Comparison of ENCODE assay signal across 11 mouse cellular contexts in genomic region chr8:122437708-122438331, GRCm38 (mm10). TPM values are rescaled to one million over a fixed set of nuclear protein-coding genes. Genes with fewer than 3 reads are reported as not detected.
A peak's percentile ranks its signal among the peaks of the same experiment; 100 is the strongest.
DNase-seq lines count a peak whose midpoint lies in the region; ATAC-seq and TF ChIP-seq lines count a peak whose summit lies in the region.
"Had no signal": no experiment of that assay in that cellular context is flagged by ENCODE, and none has a peak within 500 bp of the region (broad histone marks: within the 10 kb centered on the region; RNA-seq: fewer than 3 reads in every experiment).

No protein-coding gene starts in this region.

- H3K4me2 ChIP-seq in lung, embryonic 14.5 days = peak overlapping the region; percentile 16; the same call in 1 of the 2 replicates
- H3K4me2 ChIP-seq in liver, embryonic 12.5 days = no peak overlapping the region
- peak overlapping the region; percentile 15; the same call in 1 of the 2 replicates for H3K4me2 ChIP-seq in stomach, embryonic 16.5 days (ENCODE audit: low read depth, low read length)
- H3K4me2 ChIP-seq: hindbrain, embryonic 15.5 days had no signal

- TF ChIP-seq CTCF in lung, embryonic 14.5 days (IDR thresholded peaks at IDR 0.05; ENCODE audit: low read depth) = no peak
- no peak for TF ChIP-seq CTCF in layer of hippocampus, adult 2 months (conservative IDR thresholded peaks at IDR 0.05)

- 79% methylated on average over 13 of the region's 13 CpGs for WGBS in lung, embryonic 14.5 days
- WGBS in embryonic facial prominence, embryonic 10.5 days = 88% methylated on average over 13 of the region's 13 CpGs
- 77% methylated on average over 13 of the region's 13 CpGs for WGBS in liver, embryonic 12.5 days (ENCODE audit: insufficient replicate concordance)
- WGBS in stomach, embryonic 16.5 days = 80% methylated on average over 13 of the region's 13 CpGs

- H3K9me3 ChIP-seq in lung, embryonic 14.5 days (ENCODE audit: low read depth, low read length) = no peaks in the 10 kb centered on the region
- H3K9me3 ChIP-seq in embryonic facial prominence, embryonic 10.5 days = peaks cover 4% of the 10 kb centered on the region; the same call in 1 of the 2 replicates
- 0 out of 2 replicates have a peak, but pooled peaks cover 3% of the 10 kb centered on the region for H3K9me3 ChIP-seq in liver, embryonic 12.5 days (replicated peaks)
- H3K9me3 ChIP-seq in stomach, embryonic 16.5 days (replicated peaks; ENCODE audit: control insufficient read depth, low read length) = no peaks in the 10 kb centered on the region; the same call in 1 of the 2 replicates
- H3K9me3 ChIP-seq: hindbrain, embryonic 15.5 days had no signal

- H3K4me3 ChIP-seq in lung, embryonic 14.5 days (ENCODE audit: low read depth, low read length) = no peak overlapping the region
- no peak overlapping the region for H3K4me3 ChIP-seq in embryonic facial prominence, embryonic 10.5 days
- no peak overlapping the region for H3K4me3 ChIP-seq in liver, embryonic 12.5 days
- H3K4me3 ChIP-seq in stomach, embryonic 16.5 days (replicated peaks; ENCODE audit: low read length) = peak overlapping the region; percentile 8; the same call in 1 of the 2 replicates
- H3K4me3 ChIP-seq in layer of hippocampus, adult 2 months = no peak overlapping the region
- H3K4me3 ChIP-seq: hindbrain, embryonic 15.5 days had no signal

- DNase-seq in lung, embryonic 14.5 days = peak; percentile 50
- DNase-seq in lung, adult 18-20 months = no peak
- DNase-seq in embryonic facial prominence, embryonic 10.5 days (ENCODE audit: low spot score) = no peak
- DNase-seq in layer of hippocampus, postnatal 25 days (ENCODE audit: extremely low spot score in 1 of 2, low spot score in 1 of 2) = no peak
- no peak for DNase-seq in layer of hippocampus, adult 2 months (ENCODE audit: low spot score in 2 of 2)
- DNase-seq: cerebellum, adult 8-10 months; retina, postnatal 1 day had no signal

- no peak overlapping the region; the same call in 1 of the 2 replicates for H3K9ac ChIP-seq in lung, embryonic 14.5 days
- 0 out of 2 replicates have a peak overlapping the region, but pooled peaks have one; percentile 20 for H3K9ac ChIP-seq in liver, embryonic 12.5 days
- H3K9ac ChIP-seq in stomach, embryonic 16.5 days (ENCODE audit: low read length) = peak overlapping the region; percentile 60
- H3K9ac ChIP-seq: hindbrain, embryonic 15.5 days had no signal

- no peaks in the 10 kb centered on the region for H3K27me3 ChIP-seq in lung, embryonic 14.5 days (ENCODE audit: insufficient read depth, low read length)
- 0 out of 2 replicates have a peak, but pooled peaks cover 3% of the 10 kb centered on the region for H3K27me3 ChIP-seq in embryonic facial prominence, embryonic 10.5 days (replicated peaks; ENCODE audit: low read depth, poor library complexity, severe bottlenecking)
- H3K27me3 ChIP-seq in liver, embryonic 12.5 days (replicated peaks) = 0 out of 2 replicates have a peak, but pooled peaks cover 3% of the 10 kb centered on the region
- H3K27me3 ChIP-seq in stomach, embryonic 16.5 days (ENCODE audit: control insufficient read depth, insufficient read depth, low read length) = no peaks in the 10 kb centered on the region
- H3K27me3 ChIP-seq: Patski had no signal

- no peak for ATAC-seq in lung, embryonic 14.5 days (ENCODE audit: insufficient read depth)
- ATAC-seq in liver, embryonic 12.5 days = no peak
- no peak for ATAC-seq in stomach, embryonic 16.5 days (ENCODE audit: insufficient read depth, low FRiP score)
- ATAC-seq: Patski had no signal

- peaks cover 37% of the 10 kb centered on the region for H3K36me3 ChIP-seq in lung, embryonic 14.5 days (ENCODE audit: insufficient read depth)
- H3K36me3 ChIP-seq in embryonic facial prominence, embryonic 10.5 days (replicated peaks) = peaks cover 71% of the 10 kb centered on the region
- H3K36me3 ChIP-seq in liver, embryonic 12.5 days = peaks cover 48% of the 10 kb centered on the region
- 0 out of 2 replicates have a peak, but pooled peaks cover 8% of the 10 kb centered on the region for H3K36me3 ChIP-seq in stomach, embryonic 16.5 days (ENCODE audit: control insufficient read depth, insufficient read depth, low read length)

- H3K27ac ChIP-seq in lung, embryonic 14.5 days (ENCODE audit: low read depth) = no peak overlapping the region; the same call in 1 of the 2 replicates
- peak overlapping the region; percentile 44 for H3K27ac ChIP-seq in embryonic facial prominence, embryonic 10.5 days (replicated peaks)
- H3K27ac ChIP-seq in liver, embryonic 12.5 days = 0 out of 2 replicates have a peak overlapping the region, but pooled peaks have one; percentile 45
- H3K27ac ChIP-seq in stomach, embryonic 16.5 days (ENCODE audit: low read length) = peak overlapping the region; percentile 64
- H3K27ac ChIP-seq in layer of hippocampus, adult 2 months = no peak overlapping the region
- H3K27ac ChIP-seq: hindbrain, embryonic 15.5 days had no signal

- 0 out of 2 replicates have a peak, but pooled peaks cover 3% of the 10 kb centered on the region for H3K4me1 ChIP-seq in lung, embryonic 14.5 days (ENCODE audit: insufficient read depth)
- peaks cover 24% of the 10 kb centered on the region for H3K4me1 ChIP-seq in embryonic facial prominence, embryonic 10.5 days
- H3K4me1 ChIP-seq in liver, embryonic 12.5 days = peaks cover 33% of the 10 kb centered on the region
- H3K4me1 ChIP-seq in stomach, embryonic 16.5 days (ENCODE audit: control insufficient read depth, insufficient read depth, low read length) = peaks cover 23% of the 10 kb centered on the region

RNA-seq across cellular contexts. Expression of gene Cyba, which starts 5.1 kb away (rescaled TPM):
- 165 and 175 TPM in 2 replicates for polyA plus RNA-seq in lung, embryonic 14.5 days (2014; fragmentation: Nextera tagmentation; extraction: Ambion mirVana)
- polyA plus RNA-seq in embryonic facial prominence, embryonic 10.5 days (2016; fragmentation: Nextera tagmentation; extraction: Ambion mirVana) = 60.2 and 62.6 TPM in 2 replicates
- 149 and 160 TPM in 2 replicates for polyA plus RNA-seq in liver, embryonic 12.5 days (2016; fragmentation: Nextera tagmentation; extraction: Ambion mirVana)
- 241 and 270 TPM in 2 replicates for polyA plus RNA-seq in stomach, embryonic 16.5 days (2015; fragmentation: Nextera tagmentation; extraction: Ambion mirVana)
- total RNA-seq in layer of hippocampus, postnatal 25 days (2021) = 10 to 100 TPM in 1 of 2 experiments, 1 to 10 TPM in 1; 8.9 to 10.3 TPM
- total RNA-seq in layer of hippocampus, adult 2 months (2021) = 10 to 100 TPM in 1 of 2 experiments, 1 to 10 TPM in 1; 10.0 to 10.7 TPM

RNA-seq across cellular contexts. Expression of gene Mvd, which starts 5.4 kb away (rescaled TPM):
- polyA plus RNA-seq in lung, embryonic 14.5 days (2014; fragmentation: Nextera tagmentation; extraction: Ambion mirVana) = 27.1 and 29.5 TPM in 2 replicates
- polyA plus RNA-seq in embryonic facial prominence, embryonic 10.5 days (2016; fragmentation: Nextera tagmentation; extraction: Ambion mirVana) = 51.2 and 59.9 TPM in 2 replicates
- polyA plus RNA-seq in liver, embryonic 12.5 days (2016; fragmentation: Nextera tagmentation; extraction: Ambion mirVana) = 29.3 and 31.4 TPM in 2 replicates
- 40.3 and 40.7 TPM in 2 replicates for polyA plus RNA-seq in stomach, embryonic 16.5 days (2015; fragmentation: Nextera tagmentation; extraction: Ambion mirVana)
- total RNA-seq in layer of hippocampus, postnatal 25 days (2021) = 10 to 100 TPM; 23.1 to 25.2 TPM
- total RNA-seq in layer of hippocampus, adult 2 months (2021) = 10 to 100 TPM; 16.7 to 17.6 TPM

RNA-seq across cellular contexts. Expression of gene Il17c, which starts 16.0 kb away (rescaled TPM):
- polyA plus RNA-seq in lung, embryonic 14.5 days (2014; fragmentation: Nextera tagmentation; extraction: Ambion mirVana) = 0.27 TPM in 1 of 2 replicates, not detected in the other
- polyA plus RNA-seq in embryonic facial prominence, embryonic 10.5 days (2016; fragmentation: Nextera tagmentation; extraction: Ambion mirVana) = 0.29 TPM in 1 of 2 replicates, not detected in the other
- not detected in 2 replicates for polyA plus RNA-seq in liver, embryonic 12.5 days (2016; fragmentation: Nextera tagmentation; extraction: Ambion mirVana)
- polyA plus RNA-seq in stomach, embryonic 16.5 days (2015; fragmentation: Nextera tagmentation; extraction: Ambion mirVana) = not detected in 2 replicates
- total RNA-seq in layer of hippocampus, postnatal 25 days (2021) = not detected
- total RNA-seq in layer of hippocampus, adult 2 months (2021) = not detected
- polyA plus RNA-seq: hindbrain, embryonic 15.5 days had no signal

RNA-seq across cellular contexts. Expression of gene Snai3, which starts 22.7 kb away (rescaled TPM):
- 0.87 and 1.3 TPM in 2 replicates for polyA plus RNA-seq in lung, embryonic 14.5 days (2014; fragmentation: Nextera tagmentation; extraction: Ambion mirVana)
- 0.57 and 0.67 TPM in 2 replicates for polyA plus RNA-seq in embryonic facial prominence, embryonic 10.5 days (2016; fragmentation: Nextera tagmentation; extraction: Ambion mirVana)
- polyA plus RNA-seq in liver, embryonic 12.5 days (2016; fragmentation: Nextera tagmentation; extraction: Ambion mirVana) = 0.18 and 0.36 TPM in 2 replicates
- 0.59 and 1.2 TPM in 2 replicates for polyA plus RNA-seq in stomach, embryonic 16.5 days (2015; fragmentation: Nextera tagmentation; extraction: Ambion mirVana)
- not detected for total RNA-seq in layer of hippocampus, postnatal 25 days (2021)
- total RNA-seq in layer of hippocampus, adult 2 months (2021) = not detected
- polyA plus RNA-seq: hindbrain, embryonic 15.5 days had no signal

RNA-seq across cellular contexts. Expression of gene Rnf166, which starts 38.0 kb away (rescaled TPM):
- polyA plus RNA-seq in lung, embryonic 14.5 days (2014; fragmentation: Nextera tagmentation; extraction: Ambion mirVana) = 34.7 and 37.2 TPM in 2 replicates
- 32.1 and 33.6 TPM in 2 replicates for polyA plus RNA-seq in embryonic facial prominence, embryonic 10.5 days (2016; fragmentation: Nextera tagmentation; extraction: Ambion mirVana)
- polyA plus RNA-seq in liver, embryonic 12.5 days (2016; fragmentation: Nextera tagmentation; extraction: Ambion mirVana) = 16.6 and 17.3 TPM in 2 replicates
- polyA plus RNA-seq in stomach, embryonic 16.5 days (2015; fragmentation: Nextera tagmentation; extraction: Ambion mirVana) = 31.3 and 36.4 TPM in 2 replicates
- 10 to 100 TPM; 26.0 to 35.0 TPM for total RNA-seq in layer of hippocampus, postnatal 25 days (2021)
- 10 to 100 TPM; 32.7 to 39.5 TPM for total RNA-seq in layer of hippocampus, adult 2 months (2021)

Comparison
In these comparisons a context has a peak if more than half of its experiments do, and no peak if none do; other contexts are left out.
1. H3K27ac ChIP-seq: peak in embryonic facial prominence, embryonic 10.5 days (single experiment), liver, embryonic 12.5 days (single experiment) and stomach, embryonic 16.5 days (single experiment); none in lung, embryonic 14.5 days (single experiment) and layer of hippocampus, adult 2 months (single experiment).